Mouse (Mus musculus): ENCODE measurements around the gene Fam81a. TPM values are rescaled to one million over a fixed set of nuclear protein-coding genes. Genes with fewer than 3 reads are reported as not detected.

The Fam81a gene
- total and polyA plus RNA-seq, 3 experiments: 0.13 TPM; not detected in 2

- no peak overlapping the region for H3K27ac ChIP-seq (ENCODE audit: insufficient read depth, low read depth)
- in situ Hi-C loops (cut with MboI; ENCODE audit: low pct_ligation_motif_present, low pct_unique_long_range_greater_than_20kb, low sequenced_read_pairs) (no loop called here), dilution Hi-C loops (cut with MboI; ENCODE audit: extremely low pct_ligation_motif_present, extremely low pct_unique_long_range_greater_than_20kb, low sequenced_read_pairs) (no loop called here)
- no peak overlapping the region for H3K4me2 ChIP-seq (ENCODE audit: insufficient read depth, low read depth, poor library complexity, severe bottlenecking)
- no peak overlapping the region for H3K4me3 ChIP-seq (replicated peaks in 1 of 3; ENCODE audit: low read depth in 2 of 3, low read length in 2 of 3, poor library complexity in 1 of 3)
- peaks cover 4% of the 10 kb centered on the region for H3K9me3 ChIP-seq (replicated peaks; ENCODE audit: low read length)
- no peak for DNase-seq (ENCODE audit: extremely low read depth)
- TF ChIP-seq POLR2AphosphoS2 (IDR thresholded peaks at IDR 0.05; ENCODE audit: low read depth, low read length) (no peak), JUN (IDR thresholded peaks at IDR 0.05; ENCODE audit: insufficient read depth, low read depth, low read length) (no peak), KAT2A (IDR thresholded peaks at IDR 0.05; ENCODE audit: insufficient replicate concordance, low read length) (no peak), TBP (conservative IDR thresholded peaks at IDR 0.05; ENCODE audit: low read depth, low read length) (no peak), SIN3A (IDR thresholded peaks at IDR 0.05; ENCODE audit: low read length) (no peak), SMC3 (IDR thresholded peaks at IDR 0.05; ENCODE audit: low read depth, low read length) (no peak), MEF2A (IDR thresholded peaks at IDR 0.05; ENCODE audit: borderline replicate concordance, low read depth, low read length) (no peak)
- H3K4me1 ChIP-seq (ENCODE audit: control insufficient read depth in 1 of 2, insufficient read depth in 2 of 2): peaks cover 3 to 9% of the 10 kb centered on the region in 2 experiments
- no peaks in the 10 kb centered on the region for H3K36me3 ChIP-seq (replicated peaks in 1 of 2; ENCODE audit: control insufficient read depth in 1 of 2, insufficient read depth in 1 of 2, low read length in 1 of 2)
- no peaks in the 10 kb centered on the region for H3K79me2 ChIP-seq (replicated peaks; ENCODE audit: control insufficient read depth, extremely low read depth, insufficient read depth, poor library complexity, severe bottlenecking)
- no peaks in the 10 kb centered on the region for H3K27me3 ChIP-seq (replicated peaks)
- no peak overlapping the region for H3K9ac ChIP-seq (ENCODE audit: insufficient read depth, low read depth)
Observed at GRCm38 (mm10) chr9:70097542-70097941, 44.8 kb downstream of the Fam81a start.

GRCm38 (mm10) chr9:70095016-70095415, 47.3 kb downstream of the Fam81a start:
- no peak for DNase-seq (ENCODE audit: extremely low read depth)
- in situ Hi-C loops (cut with MboI; ENCODE audit: low pct_ligation_motif_present, low pct_unique_long_range_greater_than_20kb, low sequenced_read_pairs) (no loop called here), dilution Hi-C loops (cut with MboI; ENCODE audit: extremely low pct_ligation_motif_present, extremely low pct_unique_long_range_greater_than_20kb, low sequenced_read_pairs) (no loop called here)
- H3K27ac ChIP-seq (ENCODE audit: insufficient read depth, low read depth): no peak overlapping the region
- TF ChIP-seq MYC (IDR thresholded peaks at IDR 0.05; ENCODE audit: low read depth, low read length) (no peak), CHD1 (IDR thresholded peaks at IDR 0.05; ENCODE audit: low read depth, low read length) (no peak), POLR2AphosphoS2 (IDR thresholded peaks at IDR 0.05; ENCODE audit: low read depth, low read length) (no peak), RCOR1 (conservative IDR thresholded peaks at IDR 0.05; ENCODE audit: low read depth, low read length) (no peak), SMC3 (IDR thresholded peaks at IDR 0.05; ENCODE audit: low read depth, low read length) (no peak), NELFE (IDR thresholded peaks at IDR 0.05; ENCODE audit: low read depth, low read length) (no peak), ZC3H11A (IDR thresholded peaks at IDR 0.05; ENCODE audit: low read depth, low read length) (no peak), MAZ (IDR thresholded peaks at IDR 0.05; ENCODE audit: low read depth, low read length) (no peak), USF2 (conservative IDR thresholded peaks at IDR 0.05; ENCODE audit: low read depth, low read length) (no peak), EP300 (IDR thresholded peaks at IDR 0.05; ENCODE audit: low read length) (no peak), TBP (conservative IDR thresholded peaks at IDR 0.05; ENCODE audit: low read depth, low read length) (no peak), CTCF (conservative IDR thresholded peaks at IDR 0.05 in 1 of 2, IDR thresholded peaks at IDR 0.05 in 1 of 2; ENCODE audit: low read depth in 2 of 2, low read length in 2 of 2) (no peak), MEF2A (IDR thresholded peaks at IDR 0.05; ENCODE audit: borderline replicate concordance, low read depth, low read length) (no peak), E2F4 (IDR thresholded peaks at IDR 0.05; ENCODE audit: insufficient replicate concordance, low read depth, low read length) (no peak), MAFK (IDR thresholded peaks at IDR 0.05; ENCODE audit: insufficient replicate concordance, low read length) (no peak), IRF4 (IDR thresholded peaks at IDR 0.05; ENCODE audit: low read depth, low read length) (no peak), NRF1 (IDR thresholded peaks at IDR 0.05; ENCODE audit: low read depth, low read length) (no peak), CHD2 (IDR thresholded peaks at IDR 0.05; ENCODE audit: low read length) (no peak), ETS1 (conservative IDR thresholded peaks at IDR 0.05; ENCODE audit: low read depth, low read length) (no peak)
- no peak overlapping the region for H3K9ac ChIP-seq (ENCODE audit: insufficient read depth, low read depth)
- peaks cover 3 to 9% of the 10 kb centered on the region in 2 experiments for H3K4me1 ChIP-seq (ENCODE audit: control insufficient read depth in 1 of 2, insufficient read depth in 2 of 2)
- H3K27me3 ChIP-seq (replicated peaks): no peaks in the 10 kb centered on the region
- H3K36me3 ChIP-seq (replicated peaks in 1 of 2; ENCODE audit: control insufficient read depth in 1 of 2, insufficient read depth in 1 of 2, low read length in 1 of 2): no peaks in the 10 kb centered on the region
- H3K4me3 ChIP-seq (replicated peaks in 1 of 3; ENCODE audit: low read depth in 2 of 3, low read length in 2 of 3, poor library complexity in 1 of 3): no peak overlapping the region
- no peak overlapping the region for H3K4me2 ChIP-seq (ENCODE audit: insufficient read depth, low read depth, poor library complexity, severe bottlenecking)
- peaks cover 4% of the 10 kb centered on the region for H3K9me3 ChIP-seq (replicated peaks; ENCODE audit: low read length)
- H3K79me2 ChIP-seq (replicated peaks; ENCODE audit: control insufficient read depth, extremely low read depth, insufficient read depth, poor library complexity, severe bottlenecking): no peaks in the 10 kb centered on the region
